Mouse (Mus musculus) olfactory bulb, adult 2 months (tissue): Measurements from ENCODE around the gene Swsap1.

ENCODE experiments used
- CTCF ChIP-seq: fragments of 200-500 bp; IDR thresholded peaks from 2 replicates; pipeline ENCODE4 v1.5.1; 2012; ENCODE audit warnings: low read depth, mild to moderate bottlenecking, low read length, moderate library complexity; ENCODE audit not compliant: insufficient read depth
- POLR2A ChIP-seq: fragments of 200-500 bp; IDR thresholded peaks from 2 replicates; pipeline ENCODE4 v1.6.1; 2012; ENCODE audit warnings: mild to moderate bottlenecking, low read depth, low read length, moderate library complexity; ENCODE audit not compliant: insufficient read depth

GRCm38 (mm10) chr9:21947540-21948130 lies 7.9 kb upstream of the Swsap1 start:
- TF ChIP-seq CTCF (no peak), POLR2A (no peak)
